Mouse (Mus musculus) stomach, embryonic 15.5 days (tissue): ENCODE data around the gene Nfe2l2. TPM values are rescaled to one million over a fixed set of nuclear protein-coding genes. Genes with fewer than 3 reads are reported as not detected.
"Not testable (repeated sequence)": the region's sequence is repeated elsewhere in the genome, so short reads cannot be mapped to it uniquely, and the experiment has no call there.

Experiments used
- ATAC-seq: fragments of 200-750 bp; cut with Nextera tagmentation; 2 replicates; pipeline ENCODE4 v1.8.0; 2017; ENCODE audit warnings: low read depth, moderate number of reproducible peaks, moderate TSS enrichment; ENCODE audit not compliant: insufficient read depth, low FRiP score
- H3K27ac ChIP-seq: fragments of 300-500 bp; sonication (generic); 2 replicates; pipeline ENCODE4 v1.5.1; 2015; ENCODE audit warnings: mild to moderate bottlenecking, inconsistent platforms
- H3K27me3 ChIP-seq: fragments of 300-500 bp; sonication (generic); replicated peaks from 2 replicates; pipeline ENCODE4 v1.6.1; 2015; ENCODE audit warnings: inconsistent platforms
- H3K36me3 ChIP-seq: fragments of 300-500 bp; sonication (generic); 2 replicates; pipeline ENCODE4 v1.6.1; 2015; ENCODE audit warnings: inconsistent platforms
- H3K4me1 ChIP-seq: fragments of 300-500 bp; sonication (generic); 2 replicates; pipeline ENCODE4 v1.6.1; 2015; ENCODE audit warnings: inconsistent platforms
- H3K4me2 ChIP-seq: fragments of 300-500 bp; sonication (generic); 2 replicates; pipeline ENCODE4 v1.6.1; 2015; ENCODE audit warnings: mild to moderate bottlenecking, inconsistent platforms
- H3K4me3 ChIP-seq: fragments of 300-500 bp; sonication (generic); replicated peaks from 2 replicates; pipeline ENCODE4 v1.5.1; 2015; ENCODE audit warnings: inconsistent platforms
- H3K9ac ChIP-seq: fragments of 300-500 bp; sonication (generic); 2 replicates; pipeline ENCODE4 v1.6.1; 2015; ENCODE audit warnings: inconsistent platforms
- H3K9me3 ChIP-seq: fragments of 300-500 bp; sonication (generic); 2 replicates; pipeline ENCODE4 v1.6.1; 2016; ENCODE audit warnings: inconsistent platforms
- WGBS: fragments of 180-500 bp; shearing (Covaris S2); methylation state at CpG from one replicate; pipeline ENCODE4 v1.1.7; 2015; 5-methylcytosine and 5-hydroxymethylcytosine counted together
- polyA plus RNA-seq: library from polyadenylated mRNA; unstranded; fragments of >200 nt; fragmentation: Nextera tagmentation; extraction: Ambion mirVana; gene quantifications from 2 replicates; pipeline ENCODE4 v1.2.1, GENCODE M21; 2015

Gene Nfe2l2
- polyA plus RNA-seq, 1 experiment from 2014 or later: 93.9 TPM

GRCm38 (mm10) chr2:75694926-75695325 is 9.5 kb downstream of the Nfe2l2 start:
- not testable (repeated sequence) for H3K9ac ChIP-seq, H3K4me3 ChIP-seq, H3K27me3 ChIP-seq, H3K27ac ChIP-seq, H3K4me2 ChIP-seq, H3K36me3 ChIP-seq, H3K9me3 ChIP-seq, ATAC-seq
- H3K4me1 ChIP-seq: peaks cover 29% of the 10 kb centered on the region
- WGBS: 72% methylated on average over 3 of the region's 3 CpGs

- Histone ChIP-seq H3K4me1 (peaks cover 19% of the 10 kb centered on the region), H3K4me3 (no peak overlapping the region), H3K9ac (no peak overlapping the region), H3K36me3 (no peaks in the 10 kb centered on the region; the same call in 1 of the 2 replicates), H3K4me2 (no peak overlapping the region), H3K9me3 (no peaks in the 10 kb centered on the region), H3K27me3 (no peaks in the 10 kb centered on the region), H3K27ac (no peak overlapping the region)
- ATAC-seq: no peak
- 87% methylated on average over 6 of the region's 6 CpGs for WGBS
Observed at GRCm38 (mm10) chr2:75692369-75692768, 12.1 kb downstream of the Nfe2l2 start.

- Histone ChIP-seq H3K4me1 (peaks cover 15% of the 10 kb centered on the region), H3K27ac (no peak overlapping the region), H3K27me3 (no peaks in the 10 kb centered on the region), H3K9ac (no peak overlapping the region), H3K36me3 (no peaks in the 10 kb centered on the region; the same call in 1 of the 2 replicates), H3K4me2 (no peak overlapping the region), H3K9me3 (no peaks in the 10 kb centered on the region), H3K4me3 (no peak overlapping the region)
- WGBS: 78% methylated on average over 8 of the region's 8 CpGs
- ATAC-seq: no peak
Observed at GRCm38 (mm10) chr2:75691316-75691715, 13.1 kb downstream of the Nfe2l2 start.

- Histone ChIP-seq H3K4me3 (no peak overlapping the region), H3K9ac (no peak overlapping the region), H3K36me3 (no peaks in the 10 kb centered on the region; the same call in 1 of the 2 replicates), H3K4me2 (no peak overlapping the region), H3K4me1 (peaks cover 15% of the 10 kb centered on the region), H3K9me3 (no peaks in the 10 kb centered on the region), H3K27me3 (no peaks in the 10 kb centered on the region), H3K27ac (no peak overlapping the region)
- ATAC-seq: no peak
- WGBS: 91% methylated on average over 4 of the region's 4 CpGs
Observed at GRCm38 (mm10) chr2:75690656-75691055, 13.8 kb downstream of the Nfe2l2 start.

GRCm38 (mm10) chr2:75689482-75690158 is 14.8 kb downstream of the Nfe2l2 start:
- Histone ChIP-seq H3K4me2 (no peak overlapping the region), H3K27ac (no peak overlapping the region), H3K9me3 (no peaks in the 10 kb centered on the region), H3K36me3 (no peaks in the 10 kb centered on the region; the same call in 1 of the 2 replicates), H3K9ac (no peak overlapping the region), H3K4me3 (no peak overlapping the region), H3K27me3 (no peaks in the 10 kb centered on the region), H3K4me1 (peaks cover 19% of the 10 kb centered on the region)
- no peak for ATAC-seq
- WGBS: 80% methylated on average over 10 of the region's 10 CpGs

GRCm38 (mm10) chr2:75688901-75689300 is 15.5 kb downstream of the Nfe2l2 start:
- no peaks in the 10 kb centered on the region; the same call in 1 of the 2 replicates for H3K36me3 ChIP-seq
- no peaks in the 10 kb centered on the region for H3K27me3 ChIP-seq
- peaks cover 19% of the 10 kb centered on the region for H3K4me1 ChIP-seq
- 78% methylated on average over 1 of the region's 1 CpGs for WGBS
- no peak overlapping the region for H3K27ac ChIP-seq
- H3K9ac ChIP-seq: no peak overlapping the region
- H3K4me2 ChIP-seq: no peak overlapping the region
- no peak overlapping the region for H3K4me3 ChIP-seq
- no peak for ATAC-seq
- no peaks in the 10 kb centered on the region for H3K9me3 ChIP-seq

- no peak for ATAC-seq
- 80% methylated on average over 10 of the region's 10 CpGs for WGBS
- no peaks in the 10 kb centered on the region for H3K27me3 ChIP-seq
- H3K9ac ChIP-seq: no peak overlapping the region
- no peak overlapping the region for H3K27ac ChIP-seq
- no peaks in the 10 kb centered on the region for H3K9me3 ChIP-seq
- peaks cover 21% of the 10 kb centered on the region for H3K4me1 ChIP-seq
- no peak overlapping the region for H3K4me3 ChIP-seq
- H3K4me2 ChIP-seq: no peak overlapping the region
- H3K36me3 ChIP-seq: no peaks in the 10 kb centered on the region
Observed at GRCm38 (mm10) chr2:75687040-75687749, 17.2 kb downstream of the Nfe2l2 start.

- 62% methylated on average over 6 of the region's 6 CpGs for WGBS
- Histone ChIP-seq H3K9me3 (no peaks in the 10 kb centered on the region), H3K27me3 (no peaks in the 10 kb centered on the region), H3K9ac (no peak overlapping the region), H3K27ac (peak overlapping the region; percentile 13; the same call in 1 of the 2 replicates), H3K4me2 (no peak overlapping the region), H3K4me3 (no peak overlapping the region), H3K4me1 (peaks cover 21% of the 10 kb centered on the region), H3K36me3 (no peaks in the 10 kb centered on the region)
- ATAC-seq: no peak
Observed at GRCm38 (mm10) chr2:75685458-75685861, 19.0 kb downstream of the Nfe2l2 start.

- no peaks in the 10 kb centered on the region for H3K36me3 ChIP-seq
- no peak overlapping the region for H3K9ac ChIP-seq
- H3K27ac ChIP-seq: no peak overlapping the region
- no peaks in the 10 kb centered on the region for H3K9me3 ChIP-seq
- H3K4me3 ChIP-seq: no peak overlapping the region
- no peaks in the 10 kb centered on the region for H3K27me3 ChIP-seq
- H3K4me2 ChIP-seq: no peak overlapping the region
- WGBS: 79% methylated on average over 3 of the region's 3 CpGs
- H3K4me1 ChIP-seq: peaks cover 21% of the 10 kb centered on the region
- ATAC-seq: no peak
Observed at GRCm38 (mm10) chr2:75684526-75684925, 19.9 kb downstream of the Nfe2l2 start.

GRCm38 (mm10) chr2:75682978-75683709 is 21.3 kb downstream of the Nfe2l2 start:
- no peaks in the 10 kb centered on the region for H3K27me3 ChIP-seq
- WGBS: 47% methylated on average over 15 of the region's 15 CpGs
- peak overlapping the region; percentile 74 for H3K27ac ChIP-seq
- peaks cover 21% of the 10 kb centered on the region for H3K4me1 ChIP-seq
- no peaks in the 10 kb centered on the region for H3K36me3 ChIP-seq
- no peak overlapping the region for H3K9ac ChIP-seq
- H3K9me3 ChIP-seq: no peaks in the 10 kb centered on the region
- H3K4me2 ChIP-seq: peak overlapping the region; percentile 23; the same call in 1 of the 2 replicates
- ATAC-seq: no peak; the same call in 1 of the 2 replicates
- H3K4me3 ChIP-seq: no peak overlapping the region

GRCm38 (mm10) chr2:75681439-75681838 is 23.0 kb downstream of the Nfe2l2 start:
- H3K27ac ChIP-seq: no peak overlapping the region
- H3K4me3 ChIP-seq: no peak overlapping the region
- WGBS: 34% methylated on average over 7 of the region's 7 CpGs
- no peaks in the 10 kb centered on the region for H3K9me3 ChIP-seq
- H3K27me3 ChIP-seq: no peaks in the 10 kb centered on the region
- peaks cover 21% of the 10 kb centered on the region for H3K4me1 ChIP-seq
- no peak overlapping the region for H3K4me2 ChIP-seq
- H3K36me3 ChIP-seq: peaks cover 7% of the 10 kb centered on the region
- no peak for ATAC-seq
- H3K9ac ChIP-seq: no peak overlapping the region

- H3K9me3 ChIP-seq: no peaks in the 10 kb centered on the region
- no peak for ATAC-seq
- H3K27ac ChIP-seq: no peak overlapping the region
- no peak overlapping the region for H3K4me3 ChIP-seq
- no peak overlapping the region for H3K9ac ChIP-seq
- H3K36me3 ChIP-seq: peaks cover 14% of the 10 kb centered on the region
- WGBS: 90% methylated on average over 8 of the region's 8 CpGs
- peaks cover 13% of the 10 kb centered on the region for H3K4me1 ChIP-seq
- no peaks in the 10 kb centered on the region for H3K27me3 ChIP-seq
- H3K4me2 ChIP-seq: no peak overlapping the region
Observed at GRCm38 (mm10) chr2:75679947-75680346, 24.5 kb downstream of the Nfe2l2 start.
